Mouse (Mus musculus) midbrain, embryonic 12.5 days (tissue): ENCODE data around the gene Prpf4b. TPM values are rescaled to one million over a fixed set of nuclear protein-coding genes. Genes with fewer than 3 reads are reported as not detected.

Experiments used
- polyA plus RNA-seq: library from polyadenylated mRNA; unstranded; fragments of >200 nt; fragmentation: Nextera tagmentation; extraction: Ambion mirVana; gene quantifications from 2 replicates; pipeline ENCODE4 v1.2.1, GENCODE M21; 2016

Prpf4b gene
- polyA plus RNA-seq, 1 experiment from 2014 or later: 90.2 TPM

Other genes with a start within 250 kb of the Prpf4b start
- gene Pxdc1, start 221.8 kb upstream of the Prpf4b start, polyA plus RNA-seq: 6.1 and 9.9 TPM in 2 replicates
- gene Fam50b, start 140.5 kb upstream of the Prpf4b start, polyA plus RNA-seq: not detected in 2 replicates
- gene Fam217a, start 49.0 kb downstream of the Prpf4b start, polyA plus RNA-seq: 0.64 and 0.68 TPM in 2 replicates
- not detected in 2 replicates for gene 4933417A18Rik, start 49.1 kb downstream of the Prpf4b start, polyA plus RNA-seq
- 0.46 and 0.66 TPM in 2 replicates for gene Eci3, start 88.5 kb downstream of the Prpf4b start, polyA plus RNA-seq
- 116 and 118 TPM in 2 replicates for gene Eci2, start 151.8 kb downstream of the Prpf4b start, polyA plus RNA-seq